Mouse (Mus musculus) cortical plate, adult 2 months (tissue): ENCODE data around the gene Pcbp1.

Experiments
- CTCF ChIP-seq: fragments of 200-500 bp; IDR thresholded peaks from 2 replicates; pipeline ENCODE4 v1.5.1; 2011; ENCODE audit warnings: mild to moderate bottlenecking, control low read depth, low read length; ENCODE audit not compliant: insufficient read depth; ENCODE audit errors: extremely low read depth
- POLR2A ChIP-seq: fragments of 200-500 bp; IDR thresholded peaks from 2 replicates; pipeline ENCODE4 v1.6.1; 2011; ENCODE audit warnings: mild to moderate bottlenecking, low read length, control low read depth; ENCODE audit not compliant: insufficient read depth; ENCODE audit errors: extremely low read depth

DNA sequence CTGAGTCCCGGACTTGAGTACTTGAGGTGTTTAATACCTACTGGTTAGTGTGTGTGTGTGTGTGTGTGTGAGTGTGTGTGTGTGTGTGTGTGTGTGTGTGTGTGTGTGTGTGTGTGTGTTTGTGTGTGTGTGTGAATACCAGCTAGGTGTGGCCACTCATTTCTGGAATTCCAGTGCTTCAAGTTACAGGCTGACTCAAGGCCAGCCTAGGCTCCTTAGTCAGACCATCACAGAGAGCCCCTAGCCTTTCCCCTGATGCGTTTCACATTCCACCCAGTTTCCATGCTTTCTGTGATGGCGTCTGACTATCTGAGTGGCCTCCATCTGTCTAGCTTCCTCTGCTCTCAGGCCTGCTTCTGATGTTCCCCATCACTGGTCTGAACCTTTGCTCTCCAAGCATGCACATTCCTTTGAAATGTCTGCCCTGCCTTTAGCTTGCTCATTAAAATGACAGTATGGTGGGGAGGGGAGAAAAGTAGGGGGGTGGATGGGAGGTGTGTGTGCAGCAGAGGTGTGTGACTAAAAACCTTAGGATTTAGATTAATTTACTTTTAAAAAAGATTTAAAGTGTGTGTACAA is 6.3 kb downstream of the Pcbp1 start:
- TF ChIP-seq POLR2A (no peak), CTCF (no peak)
